Comparison of ENCODE assay signal across 26 mouse cellular contexts in genomic region chr1:85955150-85955549, GRCm38 (mm10). TPM values are rescaled to one million over a fixed set of nuclear protein-coding genes. Genes with fewer than 3 reads are reported as not detected.
DNase-seq lines count a peak whose midpoint lies in the region; ATAC-seq and TF ChIP-seq lines count a peak whose summit lies in the region.
"Had no signal": no experiment of that assay in that cellular context is flagged by ENCODE, and none has a peak within 500 bp of the region (broad histone marks: within the 10 kb centered on the region; RNA-seq: fewer than 3 reads in every experiment).

No protein-coding gene starts in this region.

- TF ChIP-seq RAD21 in CH12.LX (IDR thresholded peaks at IDR 0.05; ENCODE audit: low read depth, low read length): no peak

- dilution Hi-C loops in CH12.LX (cut with MboI; ENCODE audit: extremely low pct_ligation_motif_present, extremely low pct_unique_long_range_greater_than_20kb, low sequenced_read_pairs): no loop called here

- H3K79me2 ChIP-seq in CH12.LX (replicated peaks; ENCODE audit: control insufficient read depth, extremely low read depth, insufficient read depth, poor library complexity, severe bottlenecking): peaks cover 57% of the 10 kb centered on the region

- H3K9ac ChIP-seq in embryonic facial prominence, embryonic 14.5 days (ENCODE audit: low read depth, low read length): no peak overlapping the region
- no peak overlapping the region for H3K9ac ChIP-seq in kidney, postnatal 0 days (ENCODE audit: low read depth, low read length)
- peak overlapping the region; percentile 93 for H3K9ac ChIP-seq in CH12.LX (ENCODE audit: insufficient read depth, low read depth)
- H3K9ac ChIP-seq in forebrain, embryonic 16.5 days (replicated peaks; ENCODE audit: low read depth, low read length): no peak overlapping the region
- H3K9ac ChIP-seq: embryonic facial prominence, embryonic 13.5 days; forebrain, embryonic 13.5 days; forebrain, embryonic 15.5 days had no signal

- TF ChIP-seq EP300 in CH12.LX (IDR thresholded peaks at IDR 0.05; ENCODE audit: low read length): peak; percentile 93

- no peak for TF ChIP-seq POLR2A in CH12.LX (IDR thresholded peaks at IDR 0.05; ENCODE audit: low read depth, low read length)
- TF ChIP-seq POLR2A in small intestine, adult 2 months (IDR thresholded peaks at IDR 0.05; ENCODE audit: low read depth, low read length): no peak

- ATAC-seq in embryonic facial prominence, embryonic 14.5 days (ENCODE audit: low read depth): no peak
- ATAC-seq in kidney, postnatal 0 days (replicated peaks; ENCODE audit: low FRiP score, low read depth): no peak
- no peak for ATAC-seq in forebrain, embryonic 16.5 days
- ATAC-seq: activated CD4-positive, CD25-positive, alpha-beta regulatory T cell, adult 4 months; CD4-positive, CD25-positive, alpha-beta regulatory T cell, adult 4 months; forebrain, embryonic 13.5 days; forebrain, embryonic 15.5 days; Patski had no signal

- H3K4me1 ChIP-seq in embryonic facial prominence, embryonic 14.5 days (ENCODE audit: control insufficient read depth, insufficient read depth, low read length): peaks cover 21% of the 10 kb centered on the region; the same call in 1 of the 2 replicates
- H3K4me1 ChIP-seq in embryonic facial prominence, embryonic 10.5 days: 0 out of 2 replicates have a peak, but pooled peaks cover 7% of the 10 kb centered on the region
- no peaks in the 10 kb centered on the region for H3K4me1 ChIP-seq in kidney, postnatal 0 days (replicated peaks; ENCODE audit: insufficient read depth, low read length)
- peaks cover 3 to 41% of the 10 kb centered on the region in 2 experiments; a peak in 3 of 4 replicates for H3K4me1 ChIP-seq in CH12.LX (ENCODE audit: control insufficient read depth in 1 of 2, insufficient read depth in 2 of 2)
- peaks cover 32% of the 10 kb centered on the region; the same call in 1 of the 2 replicates for H3K4me1 ChIP-seq in small intestine, adult 2 months (ENCODE audit: control insufficient read depth, insufficient read depth, insufficient read length, low read length)
- H3K4me1 ChIP-seq in forebrain, embryonic 16.5 days (replicated peaks; ENCODE audit: control insufficient read depth, insufficient read depth, low read length): no peaks in the 10 kb centered on the region
- H3K4me1 ChIP-seq: forebrain, embryonic 13.5 days; forebrain, embryonic 15.5 days had no signal

- WGBS in embryonic facial prominence, embryonic 14.5 days: 70% methylated on average over 3 of the region's 3 CpGs
- WGBS in embryonic facial prominence, embryonic 10.5 days: 79% methylated on average over 3 of the region's 3 CpGs
- 63% methylated on average over 3 of the region's 3 CpGs for WGBS in kidney, postnatal 0 days
- 53% methylated on average over 3 of the region's 3 CpGs for WGBS in small intestine, adult 2 months
- 81% methylated on average over 3 of the region's 3 CpGs for WGBS in forebrain, embryonic 16.5 days

- H3K9me3 ChIP-seq in embryonic facial prominence, embryonic 14.5 days (ENCODE audit: control insufficient read depth, low read length): no peaks in the 10 kb centered on the region
- H3K9me3 ChIP-seq in embryonic facial prominence, embryonic 10.5 days: no peaks in the 10 kb centered on the region
- H3K9me3 ChIP-seq in kidney, postnatal 0 days (replicated peaks; ENCODE audit: low read length): no peaks in the 10 kb centered on the region
- H3K9me3 ChIP-seq in CH12.LX (replicated peaks; ENCODE audit: low read length): no peaks in the 10 kb centered on the region
- no peaks in the 10 kb centered on the region for H3K9me3 ChIP-seq in forebrain, embryonic 16.5 days (ENCODE audit: control insufficient read depth, low read length)
- H3K9me3 ChIP-seq: embryonic facial prominence, embryonic 13.5 days; forebrain, embryonic 13.5 days; forebrain, embryonic 15.5 days had no signal

- H3K4me3 ChIP-seq in embryonic facial prominence, embryonic 14.5 days (ENCODE audit: low read depth, low read length): no peak overlapping the region
- no peak overlapping the region for H3K4me3 ChIP-seq in embryonic facial prominence, embryonic 10.5 days
- H3K4me3 ChIP-seq in kidney, postnatal 0 days (replicated peaks; ENCODE audit: low read depth, low read length): no peak overlapping the region
- H3K4me3 ChIP-seq in CH12.LX (replicated peaks in 1 of 3; ENCODE audit: low read depth in 2 of 3, low read length in 2 of 3, poor library complexity in 1 of 3): peak overlapping the region; percentile 68 to 84 (median 70)
- no peak overlapping the region for H3K4me3 ChIP-seq in small intestine, adult 2 months (ENCODE audit: low read depth, low read length)
- H3K4me3 ChIP-seq in forebrain, embryonic 16.5 days (replicated peaks; ENCODE audit: low read length): no peak overlapping the region
- H3K4me3 ChIP-seq: embryonic facial prominence, embryonic 13.5 days; forebrain, embryonic 13.5 days; forebrain, embryonic 15.5 days had no signal

- H3K27me3 ChIP-seq in embryonic facial prominence, embryonic 14.5 days (replicated peaks; ENCODE audit: control insufficient read depth, insufficient read depth, low read length): no peaks in the 10 kb centered on the region
- H3K27me3 ChIP-seq in embryonic facial prominence, embryonic 10.5 days (replicated peaks; ENCODE audit: low read depth, poor library complexity, severe bottlenecking): no peaks in the 10 kb centered on the region
- no peaks in the 10 kb centered on the region for H3K27me3 ChIP-seq in kidney, postnatal 0 days (ENCODE audit: insufficient read depth, low read length)
- no peaks in the 10 kb centered on the region for H3K27me3 ChIP-seq in CH12.LX (replicated peaks)
- no peaks in the 10 kb centered on the region for H3K27me3 ChIP-seq in small intestine, adult 2 months (ENCODE audit: control insufficient read depth, insufficient read depth, low read length)
- no peaks in the 10 kb centered on the region for H3K27me3 ChIP-seq in forebrain, embryonic 16.5 days (replicated peaks; ENCODE audit: control insufficient read depth, insufficient read depth, low read length)
- H3K27me3 ChIP-seq: embryonic facial prominence, embryonic 13.5 days; forebrain, embryonic 13.5 days; forebrain, embryonic 15.5 days had no signal

- in situ Hi-C loops in CH12.LX (cut with MboI; ENCODE audit: low pct_ligation_motif_present, low pct_unique_long_range_greater_than_20kb, low sequenced_read_pairs): no loop called here

- DNase-seq in embryonic facial prominence, embryonic 14.5 days (ENCODE audit: low spot score): peak; percentile 49
- DNase-seq in embryonic facial prominence, embryonic 10.5 days (ENCODE audit: low spot score): no peak
- DNase-seq in kidney, postnatal 0 days (ENCODE audit: low spot score): peak; percentile 60
- no peak for DNase-seq in kidney, postnatal 10 days
- DNase-seq in CH12.LX (ENCODE audit: extremely low read depth): peak; percentile 71
- DNase-seq: adrenal gland, adult 8-10 months; adrenal gland, postnatal 14 days; adrenal gland, postnatal 36 days; B cell, adult 2 months; cerebellum, adult 11-12 months; cerebellum, adult 2 months; cerebellum, adult 9-10 months; cerebellum, postnatal 10 days; cerebellum, postnatal 25 days had no signal

- no peak overlapping the region for H3K27ac ChIP-seq in embryonic facial prominence, embryonic 14.5 days (replicated peaks; ENCODE audit: low read depth, low read length)
- H3K27ac ChIP-seq in embryonic facial prominence, embryonic 10.5 days (replicated peaks): no peak overlapping the region
- H3K27ac ChIP-seq in kidney, postnatal 0 days: no peak overlapping the region
- peak overlapping the region; percentile 100 for H3K27ac ChIP-seq in CH12.LX (ENCODE audit: insufficient read depth, low read depth)
- peak overlapping the region; percentile 66 for H3K27ac ChIP-seq in small intestine, adult 2 months (ENCODE audit: insufficient read depth, low read depth, low read length)
- no peak overlapping the region for H3K27ac ChIP-seq in forebrain, embryonic 16.5 days (ENCODE audit: low read length)
- H3K27ac ChIP-seq: embryonic facial prominence, embryonic 13.5 days; forebrain, embryonic 13.5 days; forebrain, embryonic 15.5 days had no signal

- no peaks in the 10 kb centered on the region for H3K36me3 ChIP-seq in embryonic facial prominence, embryonic 14.5 days (ENCODE audit: control insufficient read depth, insufficient read depth, low read length)
- H3K36me3 ChIP-seq in embryonic facial prominence, embryonic 10.5 days (replicated peaks): no peaks in the 10 kb centered on the region
- H3K36me3 ChIP-seq in kidney, postnatal 0 days (ENCODE audit: insufficient read depth, low read length): no peaks in the 10 kb centered on the region
- peaks cover 0 to 3% of the 10 kb centered on the region in 2 experiments for H3K36me3 ChIP-seq in CH12.LX (replicated peaks in 1 of 2; ENCODE audit: control insufficient read depth in 1 of 2, insufficient read depth in 1 of 2, low read length in 1 of 2)
- H3K36me3 ChIP-seq in small intestine, adult 2 months (ENCODE audit: control insufficient read depth, insufficient read depth, low read length): 0 out of 2 replicates have a peak, but pooled peaks cover 3% of the 10 kb centered on the region
- H3K36me3 ChIP-seq in forebrain, embryonic 16.5 days (ENCODE audit: control insufficient read depth, insufficient read depth): no peaks in the 10 kb centered on the region
- H3K36me3 ChIP-seq: embryonic facial prominence, embryonic 13.5 days; forebrain, embryonic 15.5 days had no signal

- TF ChIP-seq CTCF in kidney, postnatal 0 days (IDR thresholded peaks at IDR 0.05; ENCODE audit: low read depth): no peak
- no peak for TF ChIP-seq CTCF in CH12.LX (conservative IDR thresholded peaks at IDR 0.05 in 1 of 2, IDR thresholded peaks at IDR 0.05 in 1 of 2; ENCODE audit: low read depth in 2 of 2, low read length in 2 of 2)
- TF ChIP-seq CTCF in small intestine, adult 2 months (IDR thresholded peaks at IDR 0.05; ENCODE audit: extremely low read depth, insufficient read length, insufficient replicate concordance, low read depth, low read length): no peak

- no peak overlapping the region for H3K4me2 ChIP-seq in embryonic facial prominence, embryonic 14.5 days (ENCODE audit: low read depth, low read length)
- no peak overlapping the region for H3K4me2 ChIP-seq in kidney, postnatal 0 days (ENCODE audit: low read length)
- H3K4me2 ChIP-seq in CH12.LX (ENCODE audit: insufficient read depth, low read depth, poor library complexity, severe bottlenecking): peak overlapping the region; percentile 91
- H3K4me2 ChIP-seq in forebrain, embryonic 16.5 days (ENCODE audit: low read length): no peak overlapping the region
- H3K4me2 ChIP-seq: embryonic facial prominence, embryonic 13.5 days; forebrain, embryonic 13.5 days; forebrain, embryonic 15.5 days had no signal

RNA-seq across cellular contexts. Expression of gene Gpr55, which starts 5.7 kb away (rescaled TPM):
- polyA plus RNA-seq in embryonic facial prominence, embryonic 14.5 days (2014; fragmentation: Nextera tagmentation; extraction: Ambion mirVana): not detected in 2 replicates
- polyA plus RNA-seq in embryonic facial prominence, embryonic 10.5 days (2016; fragmentation: Nextera tagmentation; extraction: Ambion mirVana): not detected in 2 replicates
- 0.03 TPM in 1 of 2 replicates, not detected in the other for polyA plus RNA-seq in kidney, postnatal 0 days (2015; fragmentation: Nextera tagmentation; extraction: Ambion mirVana)
- total RNA-seq in CH12.LX (2012; rRNA removed) (24.3 and 25.6 TPM in 2 replicates), CH12.LX (2014; rRNA removed) (16.2 and 16.4 TPM in 2 replicates)
- polyA plus RNA-seq in CH12.LX (2012; ENCODE audit: insufficient read length, low read depth): 17.3 and 20.3 TPM in 2 replicates
- polyA plus RNA-seq in small intestine, adult 2 months (2012; rRNA removed): 2.7 and 4.2 TPM in 2 replicates
- polyA plus RNA-seq in forebrain, embryonic 16.5 days (2015; fragmentation: Nextera tagmentation; extraction: Ambion mirVana): 0.16 TPM in 1 of 2 replicates, not detected in the other
- polyA plus RNA-seq: embryonic facial prominence, embryonic 11.5 days; forebrain, embryonic 11.5 days; forebrain, embryonic 13.5 days; Patski had no signal

RNA-seq across cellular contexts. Expression of gene 4933407L21Rik, which starts 26.9 kb away (rescaled TPM):
- polyA plus RNA-seq in embryonic facial prominence, embryonic 14.5 days (2014; fragmentation: Nextera tagmentation; extraction: Ambion mirVana): 0.43 and 0.54 TPM in 2 replicates
- polyA plus RNA-seq in embryonic facial prominence, embryonic 10.5 days (2016; fragmentation: Nextera tagmentation; extraction: Ambion mirVana): 0.22 TPM in 1 of 2 replicates, not detected in the other
- 1.3 and 2.0 TPM in 2 replicates for polyA plus RNA-seq in kidney, postnatal 0 days (2015; fragmentation: Nextera tagmentation; extraction: Ambion mirVana)
- total RNA-seq in CH12.LX (2012; rRNA removed) (0.08 and 0.17 TPM in 2 replicates), CH12.LX (2014; rRNA removed) (0.19 and 0.36 TPM in 2 replicates)
- 0.31 and 0.71 TPM in 2 replicates for polyA plus RNA-seq in CH12.LX (2012; ENCODE audit: insufficient read length, low read depth)
- polyA plus RNA-seq in small intestine, adult 2 months (2012; rRNA removed): 0.14 TPM in 1 of 2 replicates, not detected in the other
- 3.6 and 5.6 TPM in 2 replicates for polyA plus RNA-seq in forebrain, embryonic 16.5 days (2015; fragmentation: Nextera tagmentation; extraction: Ambion mirVana)
- total RNA-seq: adrenal gland, adult 18-20 months; adrenal gland, postnatal 36 days; MEL had no signal
- polyA plus RNA-seq: embryonic facial prominence, embryonic 11.5 days had no signal

Comparison
In these comparisons a context has a peak if more than half of its experiments do, and no peak if none do; other contexts are left out.
1. DNase-seq: peak in embryonic facial prominence, embryonic 14.5 days (single experiment), kidney, postnatal 0 days (single experiment) and CH12.LX (single experiment); none in embryonic facial prominence, embryonic 10.5 days (single experiment) and kidney, postnatal 10 days (single experiment).
2. H3K27ac ChIP-seq: peak in CH12.LX (single experiment) and small intestine, adult 2 months (single experiment); none in embryonic facial prominence, embryonic 14.5 days (single experiment), embryonic facial prominence, embryonic 10.5 days (single experiment), kidney, postnatal 0 days (single experiment) and forebrain, embryonic 16.5 days (single experiment).
3. H3K4me3 ChIP-seq: peak in CH12.LX (3 of 3); none in embryonic facial prominence, embryonic 14.5 days (single experiment), embryonic facial prominence, embryonic 10.5 days (single experiment), kidney, postnatal 0 days (single experiment), small intestine, adult 2 months (single experiment) and forebrain, embryonic 16.5 days (single experiment).